Mouse (Mus musculus): ENCODE measurements around the gene Slc6a8.

- TF ChIP-seq CTCF (IDR thresholded peaks at IDR 0.05; ENCODE audit: control insufficient read depth, insufficient read depth, insufficient replicate concordance, low read depth, low read length), result no peak
- TF ChIP-seq POLR2A (IDR thresholded peaks at IDR 0.05; ENCODE audit: control insufficient read depth, low read depth, low read length), result no peak
Observed at GRCm38 (mm10) chrX:73658936-73659574, 13.9 kb upstream of the Slc6a8 start.
